Mouse (Mus musculus): ENCODE measurements around the gene Atp6v0a1. TPM values are rescaled to one million over a fixed set of nuclear protein-coding genes. Genes with fewer than 3 reads are reported as not detected.

Atp6v0a1 gene
- polyA plus RNA-seq, 1 experiment from 2014 or later, result 17.6 TPM

- DNase-seq (ENCODE audit: low spot score), result no peak
Observed at GRCm38 (mm10) chr11:101084246-101084645, 75.0 kb downstream of the Atp6v0a1 start.

GRCm38 (mm10) chr11:101084811-101085210 lies 75.6 kb downstream of the Atp6v0a1 start:
- no peak for DNase-seq (ENCODE audit: low spot score)

GRCm38 (mm10) chr11:101085617-101086322 lies 76.5 kb downstream of the Atp6v0a1 start:
- DNase-seq (ENCODE audit: low spot score), result no peak

- DNase-seq (ENCODE audit: low spot score), result no peak
Observed at GRCm38 (mm10) chr11:101086323-101086674, 77.0 kb downstream of the Atp6v0a1 start.

- peak; percentile 91 for DNase-seq (ENCODE audit: low spot score)
Observed at GRCm38 (mm10) chr11:101086756-101087681, 77.8 kb downstream of the Atp6v0a1 start, which contains the start of gene Mlx. TSS of gene Mlx (plus strand) at chr11:101087277.

GRCm38 (mm10) chr11:101087682-101088055 lies 78.4 kb downstream of the Atp6v0a1 start:
- no peak for DNase-seq (ENCODE audit: low spot score)

- no peak for DNase-seq (ENCODE audit: low spot score)
Observed at GRCm38 (mm10) chr11:101089931-101090330, 80.7 kb downstream of the Atp6v0a1 start.

- no peak for DNase-seq (ENCODE audit: low spot score)
Observed at GRCm38 (mm10) chr11:101094930-101095313, 85.7 kb downstream of the Atp6v0a1 start.

- DNase-seq (ENCODE audit: low spot score), result peak; percentile 92
Observed at GRCm38 (mm10) chr11:101095314-101096024, 86.2 kb downstream of the Atp6v0a1 start, which contains the start of gene Psmc3ip. TSS of gene Psmc3ip (minus strand) at chr11:101095436.

GRCm38 (mm10) chr11:101098231-101098630 lies 89.0 kb downstream of the Atp6v0a1 start:
- DNase-seq (ENCODE audit: low spot score), result no peak

GRCm38 (mm10) chr11:101103011-101103410 lies 93.8 kb downstream of the Atp6v0a1 start:
- no peak for DNase-seq (ENCODE audit: low spot score)

GRCm38 (mm10) chr11:101109351-101109750 lies 100.1 kb downstream of the Atp6v0a1 start:
- no peak for DNase-seq (ENCODE audit: low spot score)

- no peak for DNase-seq (ENCODE audit: low spot score)
Observed at GRCm38 (mm10) chr11:101110708-101111107, 101.5 kb downstream of the Atp6v0a1 start.

- no peak for DNase-seq (ENCODE audit: low spot score)
Observed at GRCm38 (mm10) chr11:101111178-101111577, 101.9 kb downstream of the Atp6v0a1 start.

GRCm38 (mm10) chr11:101112186-101112585 lies 102.9 kb downstream of the Atp6v0a1 start:
- DNase-seq (ENCODE audit: low spot score), result no peak

Small RNAs within 50 kb of the gene (microRNA-seq; reads per million reads assigned to microRNA genes)
- gene Mir6928 (ENCODE audit: borderline number of aligned reads), result not detected

Other genes starting within 250 kb of the Atp6v0a1 start
- gene Kcnh4, start 249.5 kb upstream of the Atp6v0a1 start, polyA plus RNA-seq (2015; fragmentation: Nextera tagmentation; extraction: Ambion mirVana), result 0.03 TPM in 1 of 2 replicates, not detected in the other
- 0.34 and 0.54 TPM in 2 replicates for gene Hcrt, start 246.5 kb upstream of the Atp6v0a1 start, polyA plus RNA-seq (2015; fragmentation: Nextera tagmentation; extraction: Ambion mirVana)
- 2.4 and 2.7 TPM in 2 replicates for gene Ghdc, start 238.5 kb upstream of the Atp6v0a1 start, polyA plus RNA-seq (2015; fragmentation: Nextera tagmentation; extraction: Ambion mirVana)
- gene Stat5b, start 158.7 kb upstream of the Atp6v0a1 start, polyA plus RNA-seq (2015; fragmentation: Nextera tagmentation; extraction: Ambion mirVana), result 99.6 and 105 TPM in 2 replicates
- 61.2 and 62.7 TPM in 2 replicates for gene Stat5a, start 150.1 kb upstream of the Atp6v0a1 start, polyA plus RNA-seq (2015; fragmentation: Nextera tagmentation; extraction: Ambion mirVana)
- gene Stat3, start 69.9 kb upstream of the Atp6v0a1 start, polyA plus RNA-seq (2015; fragmentation: Nextera tagmentation; extraction: Ambion mirVana), result 79.7 and 84.2 TPM in 2 replicates
- gene Cavin1, start 38.6 kb upstream of the Atp6v0a1 start, polyA plus RNA-seq (2015; fragmentation: Nextera tagmentation; extraction: Ambion mirVana), result 61.0 and 64.2 TPM in 2 replicates
- 10.5 and 11.5 TPM in 2 replicates for gene Naglu, start 60.6 kb downstream of the Atp6v0a1 start, polyA plus RNA-seq (2015; fragmentation: Nextera tagmentation; extraction: Ambion mirVana)
- 0.10 and 0.13 TPM in 2 replicates for gene Hsd17b1, start 69.0 kb downstream of the Atp6v0a1 start, polyA plus RNA-seq (2015; fragmentation: Nextera tagmentation; extraction: Ambion mirVana)
- gene Coasy, start 73.1 kb downstream of the Atp6v0a1 start, polyA plus RNA-seq (2015; fragmentation: Nextera tagmentation; extraction: Ambion mirVana), result 37.3 and 40.5 TPM in 2 replicates
- 79.8 and 80.8 TPM in 2 replicates for gene Mlx, start 77.8 kb downstream of the Atp6v0a1 start, polyA plus RNA-seq (2015; fragmentation: Nextera tagmentation; extraction: Ambion mirVana)
- gene Psmc3ip, start 86.0 kb downstream of the Atp6v0a1 start, polyA plus RNA-seq (2015; fragmentation: Nextera tagmentation; extraction: Ambion mirVana), result 34.6 and 39.0 TPM in 2 replicates
- 20.9 and 22.2 TPM in 2 replicates for gene Retreg3, start 110.4 kb downstream of the Atp6v0a1 start, polyA plus RNA-seq (2015; fragmentation: Nextera tagmentation; extraction: Ambion mirVana)
- gene Tubg1, start 110.5 kb downstream of the Atp6v0a1 start, polyA plus RNA-seq (2015; fragmentation: Nextera tagmentation; extraction: Ambion mirVana), result 73.0 and 80.2 TPM in 2 replicates
- gene Tubg2, start 146.5 kb downstream of the Atp6v0a1 start, polyA plus RNA-seq (2015; fragmentation: Nextera tagmentation; extraction: Ambion mirVana), result 1.5 and 1.6 TPM in 2 replicates
- gene Cntnap1, start 161.1 kb downstream of the Atp6v0a1 start, polyA plus RNA-seq (2015; fragmentation: Nextera tagmentation; extraction: Ambion mirVana), result 0.32 and 0.53 TPM in 2 replicates
- gene Plekhh3, start 161.9 kb downstream of the Atp6v0a1 start, polyA plus RNA-seq (2015; fragmentation: Nextera tagmentation; extraction: Ambion mirVana), result 2.4 and 2.8 TPM in 2 replicates
- 1.7 and 1.8 TPM in 2 replicates for gene Ccr10, start 166.0 kb downstream of the Atp6v0a1 start, polyA plus RNA-seq (2015; fragmentation: Nextera tagmentation; extraction: Ambion mirVana)
- 13.7 and 13.8 TPM in 2 replicates for gene Ezh1, start 217.0 kb downstream of the Atp6v0a1 start, polyA plus RNA-seq (2015; fragmentation: Nextera tagmentation; extraction: Ambion mirVana)
- gene Ramp2, start 236.6 kb downstream of the Atp6v0a1 start, polyA plus RNA-seq (2015; fragmentation: Nextera tagmentation; extraction: Ambion mirVana), result 29.6 and 30.8 TPM in 2 replicates
- gene Vps25, start 244.3 kb downstream of the Atp6v0a1 start, polyA plus RNA-seq (2015; fragmentation: Nextera tagmentation; extraction: Ambion mirVana), result 132 and 149 TPM in 2 replicates